Mouse (Mus musculus) spleen, postnatal 14 days (tissue): ENCODE measurements at regions not wholly inside any gene's neighbourhood (a gene's known extent, or its start where the extent isn't known, plus 50 kb on each side); places are given as distances from the start of the nearest gene placed in this dataset.
"Not testable (repeated sequence)": the region's sequence is repeated elsewhere in the genome, so short reads cannot be mapped to it uniquely, and the experiment has no call there.

Experiments
- DNase-seq, 2 experiments: peaks; one replicate each; pipeline ENCODE4 v3.0.0; 2021 to 2022; ENCODE audit warnings: low spot score in 2 of 2

DNA sequence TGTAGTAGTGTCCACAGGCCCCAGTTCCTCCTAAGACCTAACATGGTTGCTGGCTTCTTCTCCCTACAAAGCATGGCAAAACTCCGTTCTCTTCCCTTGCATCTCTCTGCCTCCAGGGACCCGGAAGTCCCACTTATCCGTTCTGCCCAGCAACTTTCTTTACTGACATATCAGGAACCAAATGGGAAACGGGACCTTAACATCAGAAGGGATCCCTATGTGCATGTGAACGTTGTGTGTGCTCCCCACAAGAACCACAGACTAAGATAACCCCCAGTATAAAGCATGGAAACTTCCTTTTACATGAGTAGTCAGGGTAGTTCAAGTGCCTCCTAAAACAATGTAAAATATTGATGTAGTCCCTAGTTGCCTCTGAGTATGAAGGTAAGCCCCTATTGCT lies 61.6 kb downstream of the Zxdb start:
- no peak for DNase-seq

DNA sequence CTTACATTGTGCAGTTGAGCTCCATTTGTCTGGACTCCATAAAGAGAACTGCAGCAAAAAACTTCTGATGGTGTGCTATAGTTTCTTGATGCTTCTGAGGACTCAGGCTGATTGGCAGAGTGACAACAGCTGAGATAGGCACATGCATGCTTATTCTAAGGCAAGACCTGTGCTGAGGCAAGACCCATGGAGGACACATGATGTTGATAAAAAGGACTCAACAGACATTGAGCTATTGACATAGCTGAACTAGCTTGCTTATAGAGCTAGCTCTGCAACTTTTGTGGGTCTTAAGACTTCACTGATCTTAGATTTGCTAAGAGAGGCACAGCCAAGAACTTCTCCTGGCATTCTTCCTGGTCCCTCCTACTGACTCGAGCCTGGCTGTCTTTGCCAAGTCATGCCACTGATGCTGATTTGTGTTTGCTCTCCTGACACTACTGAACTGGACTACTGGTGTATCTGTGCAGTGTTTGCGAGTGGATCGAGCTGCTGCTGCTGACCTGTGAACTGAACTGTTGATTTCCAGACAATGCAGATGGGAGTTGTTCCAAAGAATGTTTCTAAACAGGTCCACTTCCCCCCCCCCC lies 64.1 kb downstream of the Zxdb start:
- no peak for DNase-seq

DNA sequence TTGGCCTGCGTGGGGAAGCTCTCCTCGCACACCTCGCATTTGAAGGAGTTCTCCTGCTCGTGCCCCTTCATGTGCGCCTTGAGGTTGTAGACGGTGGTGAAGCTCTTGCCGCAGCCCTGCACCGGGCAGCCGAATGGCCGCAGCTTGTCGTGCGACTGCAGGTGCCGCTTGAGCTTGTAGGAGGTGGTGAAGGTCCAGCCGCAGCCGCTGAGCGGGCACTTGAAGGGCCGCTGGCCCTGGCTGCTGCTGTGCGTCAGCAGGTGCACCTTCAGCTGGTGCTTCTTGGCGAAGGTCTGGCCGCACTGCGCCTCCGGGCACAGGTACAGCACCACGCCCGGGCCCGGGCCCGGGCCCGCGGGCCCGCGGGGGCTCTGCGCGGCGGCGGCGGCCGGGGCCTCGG lies 72.5 kb downstream of the Zxdb start:
- DNase-seq = not testable (repeated sequence)

DNA sequence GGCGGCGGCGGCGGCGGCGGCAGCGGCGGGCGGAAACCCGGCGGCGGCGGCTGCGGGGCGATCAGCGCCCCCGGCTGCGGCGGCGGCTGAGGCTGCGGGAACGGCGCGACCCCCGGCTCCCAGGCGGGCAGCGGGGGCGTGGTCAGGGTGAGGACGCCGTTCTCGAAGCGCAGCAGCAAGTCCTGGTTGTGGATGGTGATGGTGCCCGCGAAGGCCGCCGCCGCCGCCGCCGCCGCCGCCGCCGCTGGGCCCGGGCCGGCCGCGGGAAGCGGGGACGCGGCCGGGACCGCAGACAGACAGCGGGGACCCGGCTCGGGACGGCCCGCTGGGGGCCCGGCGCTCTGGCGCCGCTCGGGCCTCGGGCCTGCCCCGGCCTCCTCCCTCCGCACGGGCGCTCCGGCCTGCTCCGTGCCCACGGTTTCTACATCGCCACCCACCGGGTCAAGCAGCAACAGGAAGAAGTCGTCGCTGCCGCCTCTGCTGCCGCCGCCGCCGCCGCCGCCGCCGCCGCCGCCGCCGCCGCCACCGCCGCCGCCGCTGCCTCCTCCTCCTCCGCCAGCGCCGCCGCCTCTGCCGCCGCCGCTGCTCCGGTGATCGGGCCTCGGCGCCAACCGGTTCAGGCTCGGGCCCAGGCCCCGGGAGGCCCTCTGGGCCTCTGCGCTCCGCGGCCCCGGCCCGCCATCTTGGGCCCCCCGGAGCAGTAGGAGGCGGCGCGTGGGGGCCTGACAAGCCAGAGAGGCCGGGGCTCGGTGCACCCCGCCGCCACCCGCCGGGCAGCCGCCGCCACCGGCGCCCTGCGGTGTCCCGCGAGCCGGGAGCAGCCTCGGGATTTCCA lies 73.2 kb downstream of the Zxdb start:
- not testable (repeated sequence) for DNase-seq

DNA sequence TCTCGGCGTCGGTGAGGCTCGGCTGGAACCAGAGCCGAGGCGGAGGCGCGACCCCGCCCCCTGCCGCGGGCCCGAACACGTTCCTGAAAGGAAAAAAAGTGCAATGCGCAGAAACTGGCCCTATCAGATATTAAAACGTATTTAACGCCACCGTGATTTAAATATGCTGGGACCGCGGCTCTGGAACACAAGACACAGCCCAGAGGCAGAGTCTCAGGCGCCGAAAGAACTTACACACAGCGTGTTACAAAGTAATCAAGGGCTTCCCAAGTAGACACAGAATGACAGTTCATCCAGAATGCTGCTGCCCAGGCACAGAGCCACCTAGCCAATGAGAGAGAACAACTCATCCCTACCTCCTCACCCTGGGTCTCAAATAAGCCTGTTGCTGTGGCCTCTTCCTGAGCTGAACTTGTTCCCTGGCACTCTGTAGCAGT lies 73.8 kb downstream of the Zxdb start:
- not testable (repeated sequence) for DNase-seq

DNA sequence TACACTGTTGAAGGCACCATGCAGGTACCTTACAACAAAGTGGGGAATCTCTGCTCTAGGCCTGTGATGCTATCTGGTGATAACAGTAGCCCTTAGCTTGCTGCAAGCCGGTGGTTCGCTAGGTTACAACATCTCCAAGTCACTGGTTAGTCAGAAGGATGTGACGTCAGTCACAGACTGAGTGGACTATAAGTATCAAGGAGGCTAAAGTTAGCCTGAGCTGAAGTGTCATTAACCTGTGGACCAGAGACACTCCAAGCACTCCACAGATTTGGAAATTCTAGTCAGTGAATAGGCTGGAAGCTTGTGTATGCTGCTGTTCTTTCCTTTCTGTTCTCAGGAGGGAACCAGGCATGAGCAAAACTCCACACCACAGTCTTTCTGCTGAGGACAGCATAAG lies 88.4 kb downstream of the Zxdb start:
- DNase-seq = not testable (repeated sequence)

DNA sequence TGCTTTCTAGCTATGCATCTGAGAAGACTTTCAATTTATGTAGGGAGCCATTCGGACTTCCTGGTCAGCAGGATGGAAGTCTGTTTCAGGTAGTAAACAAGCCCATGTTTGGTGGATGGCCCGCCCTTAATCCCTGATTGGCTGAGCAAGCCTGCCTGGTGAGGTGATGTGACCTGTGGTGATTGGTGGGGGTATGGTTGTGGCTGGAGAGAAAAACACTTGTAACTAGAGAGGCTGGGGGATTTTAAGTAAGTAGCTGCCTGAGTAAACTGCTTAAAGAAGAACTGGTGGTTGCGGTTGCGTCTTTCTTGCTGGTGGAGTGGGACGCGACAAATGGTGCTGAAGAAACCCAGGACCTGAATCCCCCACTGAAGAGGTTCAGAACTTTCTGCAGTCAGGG lies 103.2 kb downstream of the Zxdb start:
- not testable (repeated sequence) for DNase-seq

DNA sequence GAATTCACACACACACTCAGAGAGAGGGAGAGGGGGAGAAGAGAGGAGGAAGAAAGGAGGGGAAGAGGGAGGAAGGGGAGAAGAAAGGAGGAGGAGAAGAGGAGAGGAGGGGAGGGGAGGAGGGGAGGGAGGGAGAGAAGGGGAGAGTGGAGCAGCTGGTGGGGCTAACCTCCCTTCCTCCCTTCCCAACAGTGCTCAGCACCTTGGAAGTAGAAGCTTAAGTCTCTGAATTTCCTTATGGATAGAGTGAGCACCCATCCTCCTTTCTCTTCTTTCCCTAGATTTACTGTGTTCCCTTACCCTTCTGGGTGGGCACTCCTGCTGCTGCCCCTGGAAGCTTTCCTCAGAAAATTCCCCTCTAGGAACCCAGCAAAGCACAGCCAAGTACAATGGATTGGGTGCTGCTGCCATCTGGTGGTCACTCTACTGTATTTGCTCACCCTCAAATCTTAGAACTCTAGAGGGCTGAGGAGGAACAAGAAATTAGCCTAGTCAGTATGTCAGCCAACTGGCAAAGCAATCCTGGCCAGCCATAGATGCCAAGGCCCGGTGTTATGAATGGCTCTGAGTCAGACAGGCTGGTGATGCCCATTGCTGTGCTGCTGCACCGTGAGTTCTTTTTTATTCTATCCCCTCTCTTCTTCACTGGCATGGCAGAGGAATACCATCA lies 119.9 kb downstream of the Zxdb start:
- DNase-seq = not testable (repeated sequence)

DNA sequence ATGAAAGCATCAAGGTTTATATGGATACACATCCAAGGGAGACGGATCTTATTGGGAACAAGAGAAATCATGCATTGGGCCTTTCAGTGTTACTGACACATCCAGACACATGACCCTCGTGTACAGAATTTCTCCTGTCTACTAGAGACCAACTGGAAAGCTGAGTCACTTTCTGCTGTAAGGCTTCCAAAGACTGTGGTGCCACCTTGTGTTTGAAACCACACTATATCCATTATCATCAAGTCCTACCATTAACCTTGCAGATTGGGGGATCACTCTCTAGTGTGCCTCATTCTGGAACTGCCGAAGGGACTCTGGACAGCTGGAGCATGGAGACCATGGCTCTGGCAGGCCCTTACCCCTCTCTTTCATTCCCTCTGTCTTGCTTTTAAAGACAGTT lies 125.2 kb downstream of the Zxdb start:
- not testable (repeated sequence) for DNase-seq

DNA sequence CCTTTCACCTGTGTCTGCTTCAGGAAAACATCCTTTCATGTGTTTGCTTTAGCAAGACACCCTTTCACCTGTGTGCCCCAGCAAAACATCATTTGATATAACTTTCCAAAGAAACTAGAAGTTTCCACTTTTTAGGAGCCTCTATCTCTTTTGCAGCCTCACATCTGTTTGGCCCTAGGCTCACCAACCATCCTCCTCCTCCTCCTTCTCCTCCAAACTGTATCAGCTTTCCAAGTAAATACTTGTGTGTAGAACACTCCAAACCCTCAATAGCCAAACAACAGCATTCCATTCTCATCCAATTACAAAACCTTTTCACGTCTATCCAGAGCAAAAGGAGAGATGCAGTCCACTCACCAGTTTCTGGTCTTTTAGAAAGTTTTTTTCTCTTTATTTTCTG lies 133.1 kb downstream of the Zxdb start:
- DNase-seq = no peak

DNA sequence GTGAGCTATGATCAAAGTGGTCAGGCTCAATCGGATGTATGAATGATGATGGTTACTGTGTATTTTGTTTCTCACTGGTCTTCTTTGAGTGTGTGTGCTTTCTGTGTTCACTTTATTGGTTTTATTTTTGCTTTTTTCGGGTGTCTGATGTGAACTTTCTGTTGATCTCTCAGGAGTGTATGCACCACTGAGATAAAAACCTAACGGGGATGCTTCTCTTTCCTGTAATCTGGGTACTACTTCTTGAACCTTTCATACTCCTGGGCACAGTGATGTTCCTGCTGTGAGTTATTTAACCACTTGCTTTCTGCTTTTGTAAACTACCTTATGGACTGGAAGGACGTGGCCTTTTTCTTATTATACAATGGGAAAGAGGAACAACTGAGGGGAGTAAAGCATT lies 133.6 kb downstream of the Zxdb start:
- no peak for DNase-seq

DNA sequence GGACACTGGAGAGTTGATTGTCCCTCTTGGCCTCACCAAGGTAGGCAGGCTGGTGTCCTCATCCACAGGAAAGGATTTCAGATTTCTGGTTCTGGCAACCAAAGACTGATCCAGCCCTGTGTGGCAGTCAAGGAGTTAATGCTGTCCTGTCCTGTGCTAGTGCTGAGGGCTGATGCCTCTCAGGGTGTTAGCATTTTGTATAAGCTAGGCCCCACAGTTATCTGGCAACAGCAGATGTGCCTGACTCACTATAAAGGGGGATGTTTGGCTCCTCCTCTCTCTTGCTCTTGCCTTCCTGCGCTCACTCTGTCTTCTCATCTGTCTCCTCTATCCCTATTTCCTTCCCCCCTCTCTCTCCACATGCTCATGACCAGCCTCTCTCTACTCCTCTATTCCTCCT lies 138.8 kb downstream of the Zxdb start:
- peak; percentile 9 to 23 for DNase-seq

DNA sequence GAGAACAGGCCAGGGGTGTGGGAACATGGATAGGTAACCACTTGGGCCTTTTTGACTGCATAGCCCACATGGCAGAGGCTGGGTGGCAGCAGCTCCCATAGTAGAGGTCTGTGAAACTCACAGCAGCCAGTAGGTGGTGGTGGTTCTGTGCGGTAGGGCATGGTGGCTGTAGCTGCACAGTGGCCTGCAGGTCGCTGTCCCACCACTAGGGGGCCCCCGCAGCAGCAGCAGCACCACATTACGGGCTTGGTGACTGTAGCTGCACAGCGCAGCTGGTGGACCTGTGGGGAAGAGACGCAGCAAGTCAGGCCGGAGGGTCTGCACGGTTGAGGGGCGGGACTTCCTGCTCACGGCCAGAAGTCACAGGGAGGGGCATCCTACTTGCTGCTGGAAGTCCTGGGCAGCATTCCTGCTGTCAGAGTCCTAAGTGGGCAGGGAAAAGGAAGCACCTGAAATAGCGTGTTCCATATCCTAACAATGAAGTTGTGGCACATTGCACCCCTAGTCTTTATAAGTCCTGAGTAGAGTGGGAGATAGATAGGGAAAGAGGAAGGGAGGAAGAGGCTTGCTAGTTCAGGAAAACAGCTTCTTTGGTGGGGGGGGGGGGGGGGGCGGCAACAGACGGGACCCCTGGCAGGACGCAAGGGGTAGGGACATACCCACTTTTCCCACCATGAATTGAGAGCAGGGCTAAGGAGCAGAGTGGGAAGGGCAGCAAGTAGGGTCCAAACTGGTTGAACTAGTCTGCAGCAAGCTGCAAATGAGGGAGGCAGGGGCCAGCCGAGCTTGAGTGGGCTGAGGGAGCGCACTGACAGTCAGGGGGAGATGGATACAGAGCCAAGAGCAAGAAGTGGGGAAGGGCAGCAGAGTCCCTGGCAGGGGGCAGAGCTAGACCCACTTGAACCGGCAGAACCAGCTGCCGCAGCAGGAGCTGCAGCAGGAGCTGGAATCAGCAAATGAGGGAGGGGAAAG lies 141.4 kb downstream of the Zxdb start:
- DNase-seq = peak; percentile 83 to 84

DNA sequence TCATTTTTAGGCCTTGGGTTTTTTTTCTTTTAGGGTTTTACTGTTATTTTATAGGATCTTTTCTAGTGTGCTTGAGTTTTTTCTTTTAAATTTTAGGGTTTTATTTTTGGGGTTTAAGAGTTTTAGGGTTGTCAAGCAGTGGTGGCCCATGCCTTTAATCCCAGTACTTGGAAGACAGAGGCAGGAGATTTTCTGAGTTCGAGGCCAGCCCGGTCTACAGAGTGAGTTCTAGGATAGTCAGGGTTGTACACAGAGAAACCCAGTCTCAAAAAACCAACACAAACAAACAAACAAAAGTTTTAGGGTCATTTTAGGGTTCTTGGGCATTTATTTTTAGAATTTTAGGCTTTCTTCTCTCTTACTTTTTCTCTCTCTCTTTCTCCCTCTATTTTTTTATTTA lies 142.9 kb downstream of the Spin4 start:
- not testable (repeated sequence) for DNase-seq
